Mouse (Mus musculus) intestine, embryonic 15.5 days (tissue): ENCODE data around the gene Aff4. TPM values are rescaled to one million over a fixed set of nuclear protein-coding genes. Genes with fewer than 3 reads are reported as not detected.
A peak's percentile ranks its signal among the peaks of the same experiment; 100 is the strongest.

Experiments used
- ATAC-seq: fragments of 200-750 bp; cut with Nextera tagmentation; 2 replicates; pipeline ENCODE4 v1.8.0; 2017; ENCODE audit warnings: moderate TSS enrichment, moderate library complexity
- H3K27ac ChIP-seq: fragments of 300-500 bp; sonication (generic); 2 replicates; pipeline ENCODE4 v1.5.1; 2015; ENCODE audit warnings: mild to moderate bottlenecking, inconsistent platforms
- H3K27me3 ChIP-seq: fragments of 300-500 bp; sonication (generic); replicated peaks from 2 replicates; pipeline ENCODE4 v1.6.1; 2015; ENCODE audit warnings: inconsistent platforms
- H3K36me3 ChIP-seq: fragments of 300-500 bp; sonication (generic); 2 replicates; pipeline ENCODE4 v1.6.1; 2015; ENCODE audit warnings: inconsistent platforms
- H3K4me1 ChIP-seq: fragments of 300-500 bp; sonication (generic); replicated peaks from 2 replicates; pipeline ENCODE4 v1.6.1; 2015; ENCODE audit warnings: inconsistent platforms
- H3K4me2 ChIP-seq: fragments of 300-500 bp; sonication (generic); replicated peaks from 2 replicates; pipeline ENCODE4 v1.6.1; 2015; ENCODE audit warnings: mild to moderate bottlenecking, inconsistent platforms
- H3K4me3 ChIP-seq: fragments of 300-500 bp; sonication (generic); replicated peaks from 2 replicates; pipeline ENCODE4 v1.5.1; 2015; ENCODE audit warnings: inconsistent platforms
- H3K9ac ChIP-seq: fragments of 300-500 bp; sonication (generic); 2 replicates; pipeline ENCODE4 v1.6.1; 2015; ENCODE audit warnings: inconsistent platforms
- H3K9me3 ChIP-seq: fragments of 300-500 bp; sonication (generic); 2 replicates; pipeline ENCODE4 v1.6.1; 2016; ENCODE audit warnings: inconsistent platforms
- WGBS: fragments of 180-500 bp; shearing (Covaris S2); methylation state at CpG from one replicate; pipeline ENCODE4 v1.1.7; 2015; 5-methylcytosine and 5-hydroxymethylcytosine counted together
- polyA plus RNA-seq: library from polyadenylated mRNA; unstranded; fragments of >200 nt; fragmentation: Nextera tagmentation; extraction: Ambion mirVana; gene quantifications from 2 replicates; pipeline ENCODE4 v1.2.1, GENCODE M21; 2015

The Aff4 gene
- polyA plus RNA-seq, 1 experiment from 2014 or later: 33.7 TPM

GRCm38 (mm10) chr11:53433057-53433456 is 82.4 kb downstream of the Aff4 start:
- H3K9me3 ChIP-seq: no peaks in the 10 kb centered on the region
- peaks cover 9% of the 10 kb centered on the region; the same call in 1 of the 2 replicates for H3K36me3 ChIP-seq
- H3K27me3 ChIP-seq: no peaks in the 10 kb centered on the region
- H3K4me3 ChIP-seq: no peak overlapping the region
- H3K27ac ChIP-seq: no peak overlapping the region
- ATAC-seq: no peak
- H3K4me2 ChIP-seq: no peak overlapping the region
- 61% methylated on average over 6 of the region's 6 CpGs for WGBS
- H3K9ac ChIP-seq: no peak overlapping the region
- peaks cover 8% of the 10 kb centered on the region; the same call in 1 of the 2 replicates for H3K4me1 ChIP-seq

GRCm38 (mm10) chr11:53435504-53435903 is 84.9 kb downstream of the Aff4 start:
- Histone ChIP-seq H3K36me3 (no peaks in the 10 kb centered on the region), H3K9me3 (no peaks in the 10 kb centered on the region), H3K27ac (no peak overlapping the region), H3K27me3 (no peaks in the 10 kb centered on the region), H3K9ac (no peak overlapping the region), H3K4me3 (no peak overlapping the region), H3K4me1 (peaks cover 3% of the 10 kb centered on the region; the same call in 1 of the 2 replicates), H3K4me2 (no peak overlapping the region)
- ATAC-seq: no peak
- 79% methylated on average over 8 of the region's 8 CpGs for WGBS

GRCm38 (mm10) chr11:53436338-53436737 is 85.7 kb downstream of the Aff4 start:
- Histone ChIP-seq H3K4me3 (no peak overlapping the region), H3K9me3 (no peaks in the 10 kb centered on the region), H3K27ac (no peak overlapping the region), H3K9ac (no peak overlapping the region), H3K27me3 (no peaks in the 10 kb centered on the region), H3K4me1 (peaks cover 2% of the 10 kb centered on the region; the same call in 1 of the 2 replicates), H3K4me2 (no peak overlapping the region), H3K36me3 (no peaks in the 10 kb centered on the region)
- WGBS: 84% methylated on average over 6 of the region's 6 CpGs
- no peak for ATAC-seq

- H3K4me2 ChIP-seq: no peak overlapping the region
- ATAC-seq: 0 out of 2 replicates have a peak, but pooled peaks have one; percentile 51
- no peak overlapping the region for H3K4me3 ChIP-seq
- no peaks in the 10 kb centered on the region for H3K4me1 ChIP-seq
- H3K27ac ChIP-seq: no peak overlapping the region
- H3K9ac ChIP-seq: no peak overlapping the region
- 24% methylated on average over 12 of the region's 12 CpGs for WGBS
- no peaks in the 10 kb centered on the region for H3K36me3 ChIP-seq
- H3K27me3 ChIP-seq: no peaks in the 10 kb centered on the region
- H3K9me3 ChIP-seq: no peaks in the 10 kb centered on the region
Measured at GRCm38 (mm10) chr11:53441921-53442320, 91.3 kb downstream of the Aff4 start.

GRCm38 (mm10) chr11:53443861-53444260 is 93.2 kb downstream of the Aff4 start:
- no peaks in the 10 kb centered on the region for H3K36me3 ChIP-seq
- H3K27me3 ChIP-seq: no peaks in the 10 kb centered on the region
- H3K9ac ChIP-seq: no peak overlapping the region
- 34% methylated on average over 6 of the region's 6 CpGs for WGBS
- no peak overlapping the region for H3K4me3 ChIP-seq
- ATAC-seq: 0 out of 2 replicates have a peak, but pooled peaks have one; percentile 42
- no peaks in the 10 kb centered on the region for H3K9me3 ChIP-seq
- H3K4me2 ChIP-seq: no peak overlapping the region
- no peak overlapping the region for H3K27ac ChIP-seq
- no peaks in the 10 kb centered on the region for H3K4me1 ChIP-seq

- H3K4me2 ChIP-seq: no peak overlapping the region
- no peak for ATAC-seq
Measured at GRCm38 (mm10) chr11:53445562-53445961, 94.9 kb downstream of the Aff4 start.

GRCm38 (mm10) chr11:53446183-53446582 is 95.5 kb downstream of the Aff4 start:
- H3K4me3 ChIP-seq: no peak overlapping the region
- WGBS: 65% methylated on average over 13 of the region's 13 CpGs
- ATAC-seq: no peak

More at GRCm38 (mm10) chr11:53445562-53445961, 94.9 kb downstream of the Aff4 start:
- H3K9me3 ChIP-seq: no peaks in the 10 kb centered on the region
- H3K4me1 ChIP-seq: 0 out of 2 replicates have a peak, but pooled peaks cover 4% of the 10 kb centered on the region
- no peak overlapping the region for H3K4me3 ChIP-seq
- 61% methylated on average over 13 of the region's 13 CpGs for WGBS
- no peak overlapping the region for H3K27ac ChIP-seq
- no peaks in the 10 kb centered on the region for H3K36me3 ChIP-seq
- H3K9ac ChIP-seq: no peak overlapping the region
- no peaks in the 10 kb centered on the region for H3K27me3 ChIP-seq

GRCm38 (mm10) chr11:53447996-53448395 is 97.4 kb downstream of the Aff4 start:
- H3K9ac ChIP-seq: no peak overlapping the region
- no peak overlapping the region for H3K27ac ChIP-seq
- no peak overlapping the region for H3K4me3 ChIP-seq
- 90% methylated on average over 8 of the region's 8 CpGs for WGBS
- no peaks in the 10 kb centered on the region for H3K27me3 ChIP-seq
- H3K9me3 ChIP-seq: no peaks in the 10 kb centered on the region
- ATAC-seq: no peak
- H3K36me3 ChIP-seq: no peaks in the 10 kb centered on the region
- H3K4me2 ChIP-seq: no peak overlapping the region
- H3K4me1 ChIP-seq: peaks cover 11% of the 10 kb centered on the region; the same call in 1 of the 2 replicates

More at GRCm38 (mm10) chr11:53446183-53446582, 95.5 kb downstream of the Aff4 start:
- no peak overlapping the region for H3K27ac ChIP-seq
- H3K36me3 ChIP-seq: no peaks in the 10 kb centered on the region
- H3K27me3 ChIP-seq: no peaks in the 10 kb centered on the region
- peaks cover 10% of the 10 kb centered on the region; the same call in 1 of the 2 replicates for H3K4me1 ChIP-seq
- no peak overlapping the region for H3K4me2 ChIP-seq
- H3K9ac ChIP-seq: no peak overlapping the region
- H3K9me3 ChIP-seq: no peaks in the 10 kb centered on the region

- H3K27ac ChIP-seq: no peak overlapping the region
- no peak for ATAC-seq
- no peak overlapping the region for H3K4me2 ChIP-seq
- H3K9me3 ChIP-seq: no peaks in the 10 kb centered on the region
- no peak overlapping the region for H3K9ac ChIP-seq
- H3K27me3 ChIP-seq: no peaks in the 10 kb centered on the region
- no peaks in the 10 kb centered on the region for H3K36me3 ChIP-seq
- H3K4me1 ChIP-seq: peaks cover 11% of the 10 kb centered on the region; the same call in 1 of the 2 replicates
- 81% methylated on average over 1 of the region's 1 CpGs for WGBS
- no peak overlapping the region for H3K4me3 ChIP-seq
Measured at GRCm38 (mm10) chr11:53448529-53448928, 97.9 kb downstream of the Aff4 start.

GRCm38 (mm10) chr11:53450070-53450705 is 99.6 kb downstream of the Aff4 start:
- Histone ChIP-seq H3K9ac (no peak overlapping the region), H3K4me1 (peaks cover 11% of the 10 kb centered on the region; the same call in 1 of the 2 replicates), H3K9me3 (no peaks in the 10 kb centered on the region), H3K27ac (peak overlapping the region; percentile 67; the same call in 1 of the 2 replicates), H3K36me3 (no peaks in the 10 kb centered on the region), H3K27me3 (no peaks in the 10 kb centered on the region), H3K4me3 (no peak overlapping the region), H3K4me2 (0 out of 2 replicates have a peak overlapping the region, but pooled peaks have one; percentile 17)
- ATAC-seq: peak; percentile 79
- WGBS: 30% methylated on average over 15 of the region's 15 CpGs

- H3K4me1 ChIP-seq: peaks cover 12% of the 10 kb centered on the region
- peak; percentile 46; the same call in 1 of the 2 replicates for ATAC-seq
- H3K9me3 ChIP-seq: no peaks in the 10 kb centered on the region
- H3K27ac ChIP-seq: peak overlapping the region; percentile 67; the same call in 1 of the 2 replicates
- H3K4me3 ChIP-seq: no peak overlapping the region
- H3K36me3 ChIP-seq: no peaks in the 10 kb centered on the region
- no peak overlapping the region for H3K4me2 ChIP-seq
- H3K9ac ChIP-seq: no peak overlapping the region
- no peaks in the 10 kb centered on the region for H3K27me3 ChIP-seq
- 35% methylated on average over 2 of the region's 2 CpGs for WGBS
Measured at GRCm38 (mm10) chr11:53451361-53451760, 100.7 kb downstream of the Aff4 start.

GRCm38 (mm10) chr11:53452396-53452795 is 101.8 kb downstream of the Aff4 start:
- 97% methylated on average over 9 of the region's 9 CpGs for WGBS
- no peak overlapping the region for H3K4me3 ChIP-seq
- ATAC-seq: no peak
- H3K36me3 ChIP-seq: no peaks in the 10 kb centered on the region
- H3K27me3 ChIP-seq: no peaks in the 10 kb centered on the region
- peaks cover 18% of the 10 kb centered on the region for H3K4me1 ChIP-seq
- H3K9me3 ChIP-seq: no peaks in the 10 kb centered on the region
- no peak overlapping the region for H3K27ac ChIP-seq
- H3K4me2 ChIP-seq: no peak overlapping the region
- no peak overlapping the region for H3K9ac ChIP-seq

GRCm38 (mm10) chr11:53453031-53453430 is 102.4 kb downstream of the Aff4 start:
- 0 out of 2 replicates have a peak, but pooled peaks cover 2% of the 10 kb centered on the region for H3K27me3 ChIP-seq
- no peak overlapping the region for H3K4me2 ChIP-seq
- no peak overlapping the region for H3K27ac ChIP-seq
- peaks cover 21% of the 10 kb centered on the region for H3K4me1 ChIP-seq
- no peak for ATAC-seq
- no peaks in the 10 kb centered on the region for H3K9me3 ChIP-seq
- H3K4me3 ChIP-seq: no peak overlapping the region
- no peak overlapping the region for H3K9ac ChIP-seq
- WGBS: 79% methylated on average over 5 of the region's 5 CpGs
- H3K36me3 ChIP-seq: no peaks in the 10 kb centered on the region
